Mouse (Mus musculus) midbrain, embryonic 10.5 days (tissue): Measurements from ENCODE around the gene Nucks1. TPM values are rescaled to one million over a fixed set of nuclear protein-coding genes. Genes with fewer than 3 reads are reported as not detected.
A peak's percentile ranks its signal among the peaks of the same experiment; 100 is the strongest.

ENCODE experiments used
- DNase-seq: peaks from one replicate; pipeline ENCODE4 v3.0.0-alpha.2; 2017; ENCODE audit warnings: low spot score
- H3K27ac ChIP-seq: fragments of 300-500 bp; sonication (generic); replicated peaks from 2 replicates; pipeline ENCODE4 v1.5.1; 2016; ENCODE audit warnings: mild to moderate bottlenecking
- H3K27me3 ChIP-seq: fragments of 300-500 bp; sonication (generic); 2 replicates; pipeline ENCODE4 v1.6.1; 2016; ENCODE audit warnings: low read depth, mild to moderate bottlenecking; ENCODE audit not compliant: poor library complexity, severe bottlenecking
- H3K36me3 ChIP-seq: fragments of 300-500 bp; sonication (generic); 2 replicates; pipeline ENCODE4 v1.6.1; 2016; ENCODE audit warnings: mild to moderate bottlenecking, moderate library complexity
- H3K4me1 ChIP-seq: fragments of 300-500 bp; sonication (generic); 2 replicates; pipeline ENCODE4 v1.6.1; 2016
- H3K4me3 ChIP-seq: fragments of 300-500 bp; sonication (generic); 2 replicates; pipeline ENCODE4 v1.5.1; 2016; ENCODE audit warnings: mild to moderate bottlenecking, moderate library complexity
- H3K9me3 ChIP-seq: fragments of 300-500 bp; sonication (generic); replicated peaks from 2 replicates; pipeline ENCODE4 v1.6.1; 2016; ENCODE audit warnings: mild to moderate bottlenecking
- WGBS: fragments of 180-500 bp; shearing (Covaris S2); methylation state at CpG from one replicate; pipeline ENCODE4 v1.1.7; 2016; 5-methylcytosine and 5-hydroxymethylcytosine counted together
- polyA plus RNA-seq: library from polyadenylated mRNA; unstranded; fragments of >200 nt; fragmentation: Nextera tagmentation; extraction: Ambion mirVana; gene quantifications from 2 replicates; pipeline ENCODE4 v1.2.1, GENCODE M21; 2016

The Nucks1 gene
- polyA plus RNA-seq, 1 experiment from 2014 or later, result 104 TPM

- peaks cover 44% of the 10 kb centered on the region for H3K36me3 ChIP-seq
- WGBS, result 91% methylated on average over 1 of the region's 1 CpGs
- H3K27me3 ChIP-seq, result no peaks in the 10 kb centered on the region
- H3K4me3 ChIP-seq, result no peak overlapping the region
- no peak overlapping the region for H3K27ac ChIP-seq
- peaks cover 16% of the 10 kb centered on the region for H3K4me1 ChIP-seq
- no peak for DNase-seq
- H3K9me3 ChIP-seq, result no peaks in the 10 kb centered on the region
Observed at GRCm38 (mm10) chr1:131938811-131939210, 28.5 kb downstream of the Nucks1 start.

GRCm38 (mm10) chr1:131940711-131941244 is 30.4 kb downstream of the Nucks1 start:
- H3K27me3 ChIP-seq, result no peaks in the 10 kb centered on the region
- peaks cover 19% of the 10 kb centered on the region for H3K4me1 ChIP-seq
- H3K27ac ChIP-seq, result no peak overlapping the region
- WGBS, result 72% methylated on average over 2 of the region's 2 CpGs
- H3K4me3 ChIP-seq, result no peak overlapping the region
- peaks cover 25% of the 10 kb centered on the region for H3K36me3 ChIP-seq
- H3K9me3 ChIP-seq, result no peaks in the 10 kb centered on the region
- no peak for DNase-seq

GRCm38 (mm10) chr1:131941501-131941900 is 31.2 kb downstream of the Nucks1 start:
- peaks cover 25% of the 10 kb centered on the region for H3K36me3 ChIP-seq
- no peak overlapping the region for H3K4me3 ChIP-seq
- H3K4me1 ChIP-seq, result peaks cover 23% of the 10 kb centered on the region
- WGBS, result 100% methylated on average over 1 of the region's 1 CpGs
- H3K9me3 ChIP-seq, result no peaks in the 10 kb centered on the region
- no peak for DNase-seq
- H3K27me3 ChIP-seq, result no peaks in the 10 kb centered on the region
- H3K27ac ChIP-seq, result no peak overlapping the region

- Histone ChIP-seq H3K36me3 (peaks cover 15% of the 10 kb centered on the region), H3K4me3 (no peak overlapping the region), H3K27ac (no peak overlapping the region; the same call in 1 of the 2 replicates), H3K27me3 (no peaks in the 10 kb centered on the region), H3K4me1 (peaks cover 31% of the 10 kb centered on the region), H3K9me3 (no peaks in the 10 kb centered on the region)
- no peak for DNase-seq
- WGBS, result 82% methylated on average over 16 of the region's 16 CpGs
Observed at GRCm38 (mm10) chr1:131942621-131943590, 32.6 kb downstream of the Nucks1 start.

- Histone ChIP-seq H3K27me3 (no peaks in the 10 kb centered on the region), H3K4me1 (peaks cover 31% of the 10 kb centered on the region), H3K4me3 (no peak overlapping the region), H3K27ac (peak overlapping the region; percentile 23; the same call in 1 of the 2 replicates), H3K36me3 (no peaks in the 10 kb centered on the region), H3K9me3 (no peaks in the 10 kb centered on the region)
- no peak for DNase-seq
- WGBS, result 77% methylated on average over 10 of the region's 10 CpGs
Observed at GRCm38 (mm10) chr1:131945674-131946440, 35.5 kb downstream of the Nucks1 start.

- no peaks in the 10 kb centered on the region for H3K36me3 ChIP-seq
- peaks cover 25% of the 10 kb centered on the region for H3K4me1 ChIP-seq
- 90% methylated on average over 11 of the region's 11 CpGs for WGBS
- H3K27me3 ChIP-seq, result no peaks in the 10 kb centered on the region
- no peak overlapping the region for H3K4me3 ChIP-seq
- no peak for DNase-seq
- H3K9me3 ChIP-seq, result no peaks in the 10 kb centered on the region
- no peak overlapping the region for H3K27ac ChIP-seq
Observed at GRCm38 (mm10) chr1:131946462-131947215, 36.3 kb downstream of the Nucks1 start.

- 23% methylated on average over 1 of the region's 1 CpGs for WGBS
- H3K4me1 ChIP-seq, result peaks cover 27% of the 10 kb centered on the region
Observed at GRCm38 (mm10) chr1:131947997-131948525, 37.7 kb downstream of the Nucks1 start.

GRCm38 (mm10) chr1:131954242-131954865 is 44.0 kb downstream of the Nucks1 start:
- Histone ChIP-seq H3K4me1 (peaks cover 39% of the 10 kb centered on the region), H3K36me3 (no peaks in the 10 kb centered on the region), H3K27ac (peak overlapping the region; percentile 42; the same call in 1 of the 2 replicates), H3K27me3 (0 out of 2 replicates have a peak, but pooled peaks cover 12% of the 10 kb centered on the region), H3K4me3 (no peak overlapping the region), H3K9me3 (no peaks in the 10 kb centered on the region)
- DNase-seq, result no peak
- 86% methylated on average over 12 of the region's 12 CpGs for WGBS

More at GRCm38 (mm10) chr1:131947997-131948525, 37.7 kb downstream of the Nucks1 start:
- H3K27me3 ChIP-seq, result no peaks in the 10 kb centered on the region
- DNase-seq, result no peak
- no peak overlapping the region for H3K4me3 ChIP-seq
- H3K9me3 ChIP-seq, result no peaks in the 10 kb centered on the region
- H3K36me3 ChIP-seq, result no peaks in the 10 kb centered on the region
- peak overlapping the region; percentile 47 for H3K27ac ChIP-seq

GRCm38 (mm10) chr1:131955131-131955757 is 44.9 kb downstream of the Nucks1 start:
- DNase-seq, result no peak
- Histone ChIP-seq H3K27me3 (peaks cover 19% of the 10 kb centered on the region), H3K4me3 (no peak overlapping the region), H3K27ac (peak overlapping the region; percentile 42; the same call in 1 of the 2 replicates), H3K4me1 (peaks cover 39% of the 10 kb centered on the region), H3K36me3 (no peaks in the 10 kb centered on the region), H3K9me3 (no peaks in the 10 kb centered on the region)
- 62% methylated on average over 3 of the region's 3 CpGs for WGBS

- Histone ChIP-seq H3K36me3 (no peaks in the 10 kb centered on the region), H3K27ac (peak overlapping the region; percentile 33; the same call in 1 of the 2 replicates), H3K27me3 (peaks cover 40% of the 10 kb centered on the region), H3K9me3 (no peaks in the 10 kb centered on the region), H3K4me1 (peaks cover 51% of the 10 kb centered on the region), H3K4me3 (no peak overlapping the region)
- no peak for DNase-seq
- WGBS, result 89% methylated on average over 5 of the region's 5 CpGs
Observed at GRCm38 (mm10) chr1:131957416-131957815, 47.1 kb downstream of the Nucks1 start.

- DNase-seq, result no peak
- no peak overlapping the region for H3K4me3 ChIP-seq
- peaks cover 64% of the 10 kb centered on the region for H3K4me1 ChIP-seq
- H3K27me3 ChIP-seq, result peaks cover 67% of the 10 kb centered on the region
- no peaks in the 10 kb centered on the region for H3K36me3 ChIP-seq
- H3K27ac ChIP-seq, result no peak overlapping the region; the same call in 1 of the 2 replicates
- H3K9me3 ChIP-seq, result no peaks in the 10 kb centered on the region
- 65% methylated on average over 2 of the region's 2 CpGs for WGBS
Observed at GRCm38 (mm10) chr1:131961004-131961403, 50.7 kb downstream of the Nucks1 start.
